Mouse (Mus musculus): ENCODE measurements at regions not wholly inside any gene's neighbourhood (a gene's known extent, or its start where the extent isn't known, plus 50 kb on each side); places are given as distances from the start of the nearest gene placed in this dataset.

DNA sequence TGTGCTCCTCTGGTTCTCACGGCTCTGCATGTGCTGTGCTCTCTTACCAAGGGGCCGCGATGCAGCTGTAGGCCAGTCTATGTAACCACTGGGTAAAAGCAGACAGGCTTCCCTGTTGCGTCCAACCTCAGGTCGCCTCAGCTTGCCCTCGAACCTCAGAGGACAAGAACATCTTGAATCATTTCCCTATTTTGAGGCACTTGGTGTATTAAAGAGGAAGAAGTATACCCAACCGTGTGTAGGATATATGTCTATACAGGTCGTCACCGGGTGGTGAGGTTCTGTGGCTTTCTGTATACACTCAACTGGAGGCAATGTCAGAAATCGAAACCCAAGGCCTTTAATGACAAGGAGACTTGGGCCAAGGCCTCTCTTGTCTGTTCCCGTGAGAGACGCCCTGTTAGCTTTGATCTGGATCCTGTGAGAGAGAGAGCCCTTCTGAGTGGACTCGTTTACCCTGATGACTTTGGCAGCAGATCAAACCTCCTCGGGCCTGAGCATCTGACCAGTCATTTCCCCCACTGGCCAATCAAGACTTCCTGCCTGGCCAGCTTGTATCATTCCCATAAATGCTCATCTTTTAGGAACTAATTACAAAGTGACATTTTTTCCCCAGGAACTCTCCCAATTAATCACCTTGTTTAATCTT lies 135.3 kb downstream of the 1500009L16Rik start:
- Histone ChIP-seq H3K9me3 (replicated peaks; ENCODE audit: control insufficient read depth, low read length) (no peaks in the 10 kb centered on the region), H3K4me1 (ENCODE audit: control insufficient read depth, insufficient read depth, low read length) (no peaks in the 10 kb centered on the region), H3K36me3 (ENCODE audit: control insufficient read depth, insufficient read depth, low read length) (no peaks in the 10 kb centered on the region), H3K4me2 (ENCODE audit: low read length) (no peak overlapping the region), H3K27me3 (replicated peaks; ENCODE audit: control insufficient read depth, insufficient read depth, low read length) (no peaks in the 10 kb centered on the region), H3K4me3 (ENCODE audit: low read depth, low read length) (no peak overlapping the region), H3K9ac (ENCODE audit: low read length) (no peak overlapping the region), H3K27ac (ENCODE audit: low read depth, low read length) (no peak overlapping the region)
- ATAC-seq (no peak), DNase-seq (ENCODE audit: low spot score) (no peak)
- 81% methylated on average over 14 of the region's 14 CpGs for WGBS

DNA sequence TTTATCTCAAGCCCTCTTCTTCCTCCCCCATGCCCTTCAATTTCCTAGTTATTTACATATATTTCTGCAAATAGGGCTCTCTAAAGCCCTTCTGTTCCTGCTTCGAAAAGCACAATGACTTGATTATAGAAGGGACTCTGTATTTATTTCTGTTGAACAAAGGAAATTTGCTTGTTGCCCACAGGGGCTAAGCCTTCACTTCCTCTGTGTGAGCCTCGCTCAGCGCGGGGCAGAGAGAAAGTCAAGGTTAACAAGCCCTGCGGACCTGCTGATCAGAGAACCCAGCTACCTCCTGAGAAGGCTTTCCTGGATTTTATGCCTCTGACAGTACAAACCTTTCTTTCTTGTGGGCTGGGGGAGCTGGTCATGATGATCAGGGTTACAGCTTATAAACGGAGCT lies 136.0 kb downstream of the 1500009L16Rik start:
- H3K4me3 ChIP-seq (ENCODE audit: low read depth, low read length): no peak overlapping the region
- ATAC-seq (no peak), DNase-seq (ENCODE audit: low spot score) (no peak)
- no peak overlapping the region for H3K9ac ChIP-seq (ENCODE audit: low read length)
- 58% methylated on average over 6 of the region's 6 CpGs for WGBS
- H3K4me2 ChIP-seq (ENCODE audit: low read length): no peak overlapping the region
- H3K9me3 ChIP-seq (replicated peaks; ENCODE audit: control insufficient read depth, low read length): no peaks in the 10 kb centered on the region
- no peaks in the 10 kb centered on the region for H3K36me3 ChIP-seq (ENCODE audit: control insufficient read depth, insufficient read depth, low read length)
- no peaks in the 10 kb centered on the region for H3K27me3 ChIP-seq (replicated peaks; ENCODE audit: control insufficient read depth, insufficient read depth, low read length)
- no peak overlapping the region for H3K27ac ChIP-seq (ENCODE audit: low read depth, low read length)
- no peaks in the 10 kb centered on the region for H3K4me1 ChIP-seq (ENCODE audit: control insufficient read depth, insufficient read depth, low read length)

DNA sequence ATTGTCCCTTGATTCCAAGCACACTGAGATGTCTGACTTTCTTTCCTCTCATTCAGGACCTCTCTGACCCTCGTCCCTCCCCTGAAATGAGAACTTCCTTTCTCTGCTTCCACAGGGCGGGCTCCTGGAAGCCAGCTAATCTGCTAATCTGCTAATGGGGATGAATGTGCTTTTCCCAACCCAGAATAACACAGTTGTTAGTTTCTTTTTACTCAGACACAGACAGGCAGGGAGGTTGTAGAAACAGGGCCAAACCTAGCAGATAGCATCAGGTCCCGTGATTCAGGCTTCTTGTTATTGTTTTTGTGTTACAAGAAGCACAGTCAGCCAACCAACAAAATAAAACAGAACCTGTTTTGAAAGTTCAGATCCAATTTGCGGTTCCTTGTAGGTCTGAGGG lies 137.0 kb downstream of the 1500009L16Rik start:
- no peaks in the 10 kb centered on the region for H3K9me3 ChIP-seq (replicated peaks; ENCODE audit: control insufficient read depth, low read length)
- DNase-seq (ENCODE audit: low spot score) (no peak), ATAC-seq (no peak)
- no peak overlapping the region for H3K27ac ChIP-seq (ENCODE audit: low read depth, low read length)
- H3K4me3 ChIP-seq (ENCODE audit: low read depth, low read length): no peak overlapping the region
- H3K36me3 ChIP-seq (ENCODE audit: control insufficient read depth, insufficient read depth, low read length): no peaks in the 10 kb centered on the region
- no peaks in the 10 kb centered on the region for H3K27me3 ChIP-seq (replicated peaks; ENCODE audit: control insufficient read depth, insufficient read depth, low read length)
- WGBS: 69% methylated on average over 4 of the region's 4 CpGs
- no peak overlapping the region for H3K9ac ChIP-seq (ENCODE audit: low read length)
- no peaks in the 10 kb centered on the region for H3K4me1 ChIP-seq (ENCODE audit: control insufficient read depth, insufficient read depth, low read length)
- no peak overlapping the region for H3K4me2 ChIP-seq (ENCODE audit: low read length)

DNA sequence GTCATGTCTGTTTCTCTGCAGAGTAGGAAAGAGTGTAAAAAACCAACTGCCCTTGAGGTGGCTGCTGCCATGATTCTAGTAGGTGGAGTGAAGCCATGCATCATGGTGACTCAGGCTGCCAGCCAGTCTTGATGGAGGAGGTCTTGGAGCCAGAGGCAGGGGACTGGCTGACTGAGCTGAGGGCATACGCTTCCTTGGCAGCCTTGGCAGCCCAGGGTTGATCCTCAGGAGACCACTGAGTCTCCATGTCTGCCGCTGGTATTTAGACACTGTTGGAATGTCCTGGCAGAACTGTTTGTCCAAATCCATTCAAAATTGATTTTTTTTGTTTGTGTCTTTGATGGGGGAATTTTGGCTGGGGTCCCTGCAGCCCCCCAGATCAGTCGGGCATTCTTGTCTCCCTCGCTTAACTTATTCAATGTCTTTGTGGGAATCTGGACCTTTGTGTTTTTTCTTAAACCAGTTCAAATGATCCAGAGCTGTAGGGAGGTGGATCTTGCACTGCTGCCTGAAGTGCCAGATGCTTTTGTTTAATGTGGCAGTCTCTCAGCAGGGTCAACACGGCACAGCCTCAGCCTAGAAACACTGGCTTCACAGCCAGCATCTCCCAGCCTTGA lies 139.0 kb downstream of the 1500009L16Rik start:
- H3K9ac ChIP-seq (ENCODE audit: low read length): no peak overlapping the region
- ATAC-seq (peak; percentile 40; the same call in 1 of the 2 replicates), DNase-seq (ENCODE audit: low spot score) (peak; percentile 23)
- no peaks in the 10 kb centered on the region; the same call in 1 of the 2 replicates for H3K4me1 ChIP-seq (ENCODE audit: control insufficient read depth, insufficient read depth, low read length)
- H3K4me2 ChIP-seq (ENCODE audit: low read length): no peak overlapping the region
- WGBS: 41% methylated on average over 5 of the region's 5 CpGs
- H3K27me3 ChIP-seq (replicated peaks; ENCODE audit: control insufficient read depth, insufficient read depth, low read length): no peaks in the 10 kb centered on the region
- no peaks in the 10 kb centered on the region for H3K9me3 ChIP-seq (replicated peaks; ENCODE audit: control insufficient read depth, low read length)
- H3K36me3 ChIP-seq (ENCODE audit: control insufficient read depth, insufficient read depth, low read length): no peaks in the 10 kb centered on the region
- no peak overlapping the region for H3K4me3 ChIP-seq (ENCODE audit: low read depth, low read length)
- no peak overlapping the region for H3K27ac ChIP-seq (ENCODE audit: low read depth, low read length)

DNA sequence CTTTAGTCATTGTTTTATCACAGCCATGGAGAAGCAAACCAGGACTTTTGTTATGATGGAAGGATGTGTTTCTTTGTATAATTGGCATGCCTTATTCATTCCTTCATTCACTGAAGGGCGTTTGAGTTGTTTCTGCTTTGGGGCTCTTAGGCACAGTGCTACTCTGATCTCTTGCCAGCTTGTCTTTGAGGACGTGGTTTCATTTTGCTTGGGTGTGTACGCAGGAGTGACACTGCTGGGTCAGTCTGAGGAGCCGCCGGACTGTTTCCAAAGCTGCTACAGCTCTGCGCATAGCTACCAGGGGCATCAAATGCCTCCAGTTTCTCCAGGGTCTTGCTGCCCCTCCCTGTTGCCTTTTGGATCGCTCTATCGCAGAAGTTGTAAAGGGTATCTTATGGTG lies 141.9 kb downstream of the 1500009L16Rik start:
- no peak for DNase-seq (ENCODE audit: low spot score)
- H3K27me3 ChIP-seq (replicated peaks; ENCODE audit: control insufficient read depth, insufficient read depth, low read length): no peaks in the 10 kb centered on the region
- H3K4me3 ChIP-seq (ENCODE audit: low read depth, low read length): no peak overlapping the region
- no peaks in the 10 kb centered on the region; the same call in 1 of the 2 replicates for H3K4me1 ChIP-seq (ENCODE audit: control insufficient read depth, insufficient read depth, low read length)
- no peak overlapping the region for H3K9ac ChIP-seq (ENCODE audit: low read length)
- 84% methylated on average over 8 of the region's 8 CpGs for WGBS
- ATAC-seq: no peak
- no peaks in the 10 kb centered on the region for H3K36me3 ChIP-seq (ENCODE audit: control insufficient read depth, insufficient read depth, low read length)
- H3K27ac ChIP-seq (ENCODE audit: low read depth, low read length): no peak overlapping the region
- no peak overlapping the region for H3K4me2 ChIP-seq (ENCODE audit: low read length)
- H3K9me3 ChIP-seq (replicated peaks; ENCODE audit: control insufficient read depth, low read length): no peaks in the 10 kb centered on the region

DNA sequence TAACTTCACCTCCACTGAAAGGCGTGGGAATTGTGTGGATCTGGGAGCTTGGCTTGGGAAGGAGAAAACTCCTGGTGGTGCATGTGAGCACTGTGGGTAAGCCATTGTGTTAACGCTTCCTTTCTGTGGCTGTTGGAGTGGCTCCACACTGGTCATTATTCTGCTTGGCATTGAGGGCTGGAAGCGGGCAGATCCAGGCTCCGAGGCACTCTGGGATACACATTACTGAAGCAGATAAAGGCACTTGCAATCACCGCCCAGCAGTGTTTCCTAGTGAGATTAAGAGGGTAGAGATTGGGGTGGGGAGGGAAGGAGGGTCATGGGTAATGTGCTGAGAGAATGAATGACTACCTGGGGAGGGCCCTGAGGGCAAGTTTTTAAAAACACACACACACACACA lies 143.3 kb downstream of the 1500009L16Rik start:
- ATAC-seq (peak; percentile 52; the same call in 1 of the 2 replicates), DNase-seq (ENCODE audit: low spot score) (peak; percentile 53)
- Histone ChIP-seq H3K4me1 (ENCODE audit: control insufficient read depth, insufficient read depth, low read length) (no peaks in the 10 kb centered on the region; the same call in 1 of the 2 replicates), H3K9ac (ENCODE audit: low read length) (no peak overlapping the region), H3K27me3 (replicated peaks; ENCODE audit: control insufficient read depth, insufficient read depth, low read length) (no peaks in the 10 kb centered on the region), H3K4me2 (ENCODE audit: low read length) (no peak overlapping the region), H3K4me3 (ENCODE audit: low read depth, low read length) (no peak overlapping the region), H3K36me3 (ENCODE audit: control insufficient read depth, insufficient read depth, low read length) (no peaks in the 10 kb centered on the region), H3K9me3 (replicated peaks; ENCODE audit: control insufficient read depth, low read length) (no peaks in the 10 kb centered on the region), H3K27ac (ENCODE audit: low read depth, low read length) (no peak overlapping the region)
- 18% methylated on average over 5 of the region's 5 CpGs for WGBS

DNA sequence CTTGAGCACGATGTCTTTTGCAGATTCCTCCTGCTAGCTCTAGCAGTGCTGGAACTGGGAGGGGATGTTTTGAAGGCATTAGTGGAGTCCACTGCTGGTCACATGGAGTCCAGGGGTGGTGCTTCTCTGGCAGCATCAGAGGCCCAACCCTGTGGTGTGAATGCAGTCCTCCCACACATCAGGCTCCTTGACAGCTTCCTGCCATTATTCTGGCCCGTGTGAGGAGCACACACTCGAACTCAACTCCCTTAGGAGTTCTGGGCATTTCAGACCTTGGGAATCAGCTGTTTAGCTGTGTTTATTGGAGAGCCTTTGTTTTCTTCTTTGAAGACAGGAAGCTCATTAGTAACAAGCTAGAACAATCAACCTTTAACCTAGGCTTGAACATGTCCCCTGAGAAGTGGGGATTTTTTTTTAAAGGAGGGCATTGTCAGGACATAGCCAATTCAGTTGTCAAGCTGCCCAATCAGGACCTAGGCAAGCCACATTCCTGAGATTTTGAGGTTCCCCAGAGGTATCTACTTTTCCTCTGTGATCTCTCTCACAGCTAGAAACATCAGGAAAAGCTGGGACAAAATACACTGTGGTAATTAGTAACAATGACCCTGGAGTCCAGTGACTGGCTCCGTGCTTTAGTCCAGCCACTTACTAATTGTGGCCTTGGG lies 149.2 kb downstream of the 1500009L16Rik start:
- ATAC-seq: no peak
- H3K4me1 ChIP-seq (ENCODE audit: control insufficient read depth, insufficient read depth, low read length): no peaks in the 10 kb centered on the region
- H3K36me3 ChIP-seq (ENCODE audit: control insufficient read depth, insufficient read depth, low read length): no peaks in the 10 kb centered on the region
- no peak overlapping the region for H3K27ac ChIP-seq (ENCODE audit: low read depth, low read length)
- no peak overlapping the region for H3K9ac ChIP-seq (ENCODE audit: low read length)
- no peak overlapping the region for H3K4me3 ChIP-seq (ENCODE audit: low read depth, low read length)
- no peak overlapping the region for H3K4me2 ChIP-seq (ENCODE audit: low read length)
- no peaks in the 10 kb centered on the region for H3K9me3 ChIP-seq (replicated peaks; ENCODE audit: control insufficient read depth, low read length)
- no peak for DNase-seq (ENCODE audit: low spot score)
- 55% methylated on average over 4 of the region's 4 CpGs for WGBS
- no peaks in the 10 kb centered on the region for H3K27me3 ChIP-seq (replicated peaks; ENCODE audit: control insufficient read depth, insufficient read depth, low read length)

DNA sequence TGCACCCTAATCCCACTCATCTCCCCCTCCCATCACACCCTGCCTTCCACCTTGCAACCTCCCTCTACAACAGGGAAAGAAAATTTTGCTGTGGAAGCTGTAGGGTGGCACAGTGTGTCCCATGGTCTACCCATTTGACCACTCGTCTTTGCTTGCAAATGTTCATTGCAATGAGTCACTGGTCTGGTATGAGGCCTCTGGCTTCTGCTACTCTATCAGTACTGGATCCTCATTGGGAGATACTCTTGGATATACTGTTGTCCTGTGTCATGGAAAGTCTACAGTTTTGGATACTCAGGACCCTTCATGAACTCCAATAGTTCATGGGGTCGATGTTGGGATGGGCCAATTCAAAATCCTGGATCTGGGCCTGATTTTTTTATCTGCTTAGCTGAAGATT lies 156.1 kb downstream of the 1500009L16Rik start:
- no peaks in the 10 kb centered on the region for H3K9me3 ChIP-seq (replicated peaks; ENCODE audit: control insufficient read depth, low read length)
- H3K4me2 ChIP-seq (ENCODE audit: low read length): no peak overlapping the region
- DNase-seq (ENCODE audit: low spot score) (no peak), ATAC-seq (no peak)
- no peak overlapping the region for H3K4me3 ChIP-seq (ENCODE audit: low read depth, low read length)
- H3K27me3 ChIP-seq (replicated peaks; ENCODE audit: control insufficient read depth, insufficient read depth, low read length): no peaks in the 10 kb centered on the region
- WGBS: 85% methylated on average over 2 of the region's 2 CpGs
- H3K27ac ChIP-seq (ENCODE audit: low read depth, low read length): no peak overlapping the region
- H3K4me1 ChIP-seq (ENCODE audit: control insufficient read depth, insufficient read depth, low read length): no peaks in the 10 kb centered on the region
- H3K36me3 ChIP-seq (ENCODE audit: control insufficient read depth, insufficient read depth, low read length): no peaks in the 10 kb centered on the region
- H3K9ac ChIP-seq (ENCODE audit: low read length): no peak overlapping the region

Measured in forebrain, embryonic 14.5 days (tissue).